Mouse (Mus musculus): ENCODE measurements around the gene Cyp4f17. TPM values are rescaled to one million over a fixed set of nuclear protein-coding genes. Genes with fewer than 3 reads are reported as not detected.

Cyp4f17 gene
- 7.2 and 13.7 TPM in 2 replicates for total RNA-seq (2012; rRNA removed)

DNA sequence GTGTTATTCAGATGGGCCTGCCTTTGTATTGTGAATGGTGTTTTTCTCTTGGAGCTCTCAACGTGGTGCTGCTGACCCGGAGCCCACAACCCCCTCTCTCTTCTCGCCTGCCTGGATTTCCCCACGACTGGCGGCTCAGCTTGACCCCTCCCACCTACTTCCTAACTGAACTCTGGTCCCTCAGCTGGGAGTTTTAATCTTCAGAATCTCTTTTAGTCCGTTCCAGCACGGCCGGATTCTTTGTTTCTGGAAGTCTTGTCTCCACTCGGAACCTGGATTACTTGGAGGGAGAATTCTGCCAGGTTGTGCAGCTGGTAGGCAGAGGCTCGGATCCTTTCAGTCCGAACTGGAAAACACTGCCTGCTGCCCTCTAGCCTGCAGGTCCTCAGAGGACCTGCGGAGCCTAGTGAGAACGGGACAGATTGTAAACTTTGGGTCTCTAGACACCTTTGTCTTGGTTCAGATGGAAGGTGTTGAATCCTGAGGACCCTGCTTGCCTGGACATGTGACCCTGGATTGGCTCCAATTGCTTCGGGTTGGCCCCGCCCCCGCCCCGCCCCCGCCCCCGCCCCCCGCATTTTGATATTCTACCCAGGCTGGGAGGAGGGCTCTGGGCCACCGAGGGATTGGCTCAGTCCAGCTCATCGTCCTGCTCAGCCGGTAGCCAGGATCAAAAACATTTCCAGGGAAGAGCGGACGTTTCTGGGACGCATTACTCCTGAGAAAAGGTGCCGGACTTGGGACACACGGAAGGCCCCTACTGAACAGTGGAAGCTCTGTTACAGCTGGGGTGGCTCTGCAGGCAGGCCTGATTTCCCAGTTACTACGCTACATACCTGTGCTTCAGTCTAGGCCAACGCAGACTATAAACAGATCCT lies at the start of gene Cyp4f17:
TSS of gene Cyp4f17 (plus strand) at position 200 of the 878 bp plus-strand sequence.
- TF ChIP-seq ZC3H11A (IDR thresholded peaks at IDR 0.05; ENCODE audit: borderline replicate concordance, low read depth, low read length) (no peak), HCFC1 (IDR thresholded peaks at IDR 0.05; ENCODE audit: borderline replicate concordance, insufficient read depth, low read length) (no peak), MAFK (IDR thresholded peaks at IDR 0.05; ENCODE audit: insufficient read depth, low read depth, low read length) (no peak), ZNF384 (IDR thresholded peaks at IDR 0.05; ENCODE audit: low read depth, low read length) (no peak), CHD2 (IDR thresholded peaks at IDR 0.05; ENCODE audit: low read depth, low read length) (no peak)
- peak within 1 kb of the TSS; percentile 83 for H3K9ac ChIP-seq (ENCODE audit: insufficient read depth, low read depth, low read length, poor library complexity, severe bottlenecking)
- H3K4me1 ChIP-seq (ENCODE audit: control insufficient read depth in 2 of 2, insufficient read depth in 2 of 2, low read length in 2 of 2, poor library complexity in 1 of 2): peaks cover 0 to 5% of the 10 kb centered on the region in 2 experiments; a peak in 1 of 4 replicates
- in situ Hi-C loops (cut with MboI; ENCODE audit: low sequenced_read_pairs in 2 of 2, unreplicated experiment in 2 of 2): no loop called here
- DNase-seq (ENCODE audit: low read depth, low spot score): peak; percentile 46
- peak within 1 kb of the TSS; percentile 95 for H3K27ac ChIP-seq (ENCODE audit: insufficient read depth, low read depth, low read length, poor library complexity, severe bottlenecking)
- H3K36me3 ChIP-seq (ENCODE audit: control insufficient read depth, insufficient read depth, low read length, poor library complexity, severe bottlenecking): no peaks in the 10 kb centered on the region
- H3K4me3 ChIP-seq (ENCODE audit: insufficient read depth in 1 of 2, low read depth in 1 of 2, low read length in 2 of 2, poor library complexity in 1 of 2, severe bottlenecking in 1 of 2): peak within 1 kb of the TSS; percentile 64 to 93
- H3K9me3 ChIP-seq (ENCODE audit: control insufficient read depth, insufficient read depth, low read depth, low read length): no peaks in the 10 kb centered on the region

DNA sequence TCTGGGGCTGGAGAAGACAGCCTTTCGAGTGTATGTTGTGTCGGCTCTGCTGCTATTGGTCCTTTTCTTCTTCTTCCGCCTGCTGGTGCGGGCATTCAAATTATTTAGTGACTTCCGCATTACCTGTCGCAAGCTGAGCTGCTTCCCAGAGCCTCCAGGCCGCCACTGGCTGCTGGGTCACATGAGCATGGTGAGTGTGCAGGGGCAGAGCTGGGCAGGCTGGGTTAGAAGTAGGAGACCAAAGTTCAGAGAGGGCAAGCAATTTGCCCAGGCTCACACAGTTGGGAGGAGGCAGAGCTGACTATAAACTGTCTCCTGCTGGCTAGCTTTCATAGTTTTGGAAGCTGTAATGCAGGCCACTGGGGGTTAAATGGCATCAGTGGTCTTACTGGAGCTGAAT lies 37.4 kb upstream of the Cyp4f17 start:
- in situ Hi-C loops (cut with MboI; ENCODE audit: low sequenced_read_pairs in 2 of 2, unreplicated experiment in 2 of 2): no loop called here
- no peak overlapping the region; a peak in 1 of 4 replicates for H3K4me3 ChIP-seq (ENCODE audit: insufficient read depth in 1 of 2, low read depth in 1 of 2, low read length in 2 of 2, poor library complexity in 1 of 2, severe bottlenecking in 1 of 2)
- H3K27ac ChIP-seq (ENCODE audit: insufficient read depth, low read depth, low read length, poor library complexity, severe bottlenecking): no peak overlapping the region
- no peak for DNase-seq (ENCODE audit: low read depth, low spot score)
- no peak overlapping the region for H3K9ac ChIP-seq (ENCODE audit: insufficient read depth, low read depth, low read length, poor library complexity, severe bottlenecking)
- no peaks in the 10 kb centered on the region for H3K4me1 ChIP-seq (ENCODE audit: control insufficient read depth in 2 of 2, insufficient read depth in 2 of 2, low read length in 2 of 2, poor library complexity in 1 of 2)
- H3K36me3 ChIP-seq (ENCODE audit: control insufficient read depth, insufficient read depth, low read length, poor library complexity, severe bottlenecking): no peaks in the 10 kb centered on the region
- TF ChIP-seq ZC3H11A (IDR thresholded peaks at IDR 0.05; ENCODE audit: borderline replicate concordance, low read depth, low read length) (no peak), MAFK (IDR thresholded peaks at IDR 0.05; ENCODE audit: insufficient read depth, low read depth, low read length) (no peak), HCFC1 (IDR thresholded peaks at IDR 0.05; ENCODE audit: borderline replicate concordance, insufficient read depth, low read length) (no peak), ZNF384 (IDR thresholded peaks at IDR 0.05; ENCODE audit: low read depth, low read length) (no peak), CHD2 (IDR thresholded peaks at IDR 0.05; ENCODE audit: low read depth, low read length) (no peak)
- no peaks in the 10 kb centered on the region for H3K9me3 ChIP-seq (ENCODE audit: control insufficient read depth, insufficient read depth, low read depth, low read length)

DNA sequence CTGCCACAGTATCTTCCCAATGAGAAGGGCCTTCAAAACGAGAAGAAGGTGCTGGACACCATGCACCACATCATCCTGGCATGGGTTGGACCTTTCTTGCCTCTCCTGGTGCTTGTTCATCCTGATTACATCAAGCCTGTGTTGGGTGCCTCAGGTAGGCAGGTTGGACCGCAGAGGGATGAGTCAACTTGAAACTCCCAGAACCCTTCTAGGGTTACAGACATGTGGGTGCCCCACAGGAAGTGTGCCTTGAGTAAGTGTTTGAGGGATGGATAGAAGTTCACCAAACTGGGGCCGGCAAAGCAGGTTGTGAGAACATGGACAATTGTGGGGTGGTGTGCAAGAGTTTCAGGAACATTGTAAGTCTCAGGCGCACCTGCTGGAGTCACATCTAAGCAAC lies 35.1 kb upstream of the Cyp4f17 start:
- no peak for DNase-seq (ENCODE audit: low read depth, low spot score)
- in situ Hi-C loops (cut with MboI; ENCODE audit: low sequenced_read_pairs in 2 of 2, unreplicated experiment in 2 of 2): no loop called here
- H3K4me1 ChIP-seq (ENCODE audit: control insufficient read depth in 2 of 2, insufficient read depth in 2 of 2, low read length in 2 of 2, poor library complexity in 1 of 2): no peaks in the 10 kb centered on the region
- no peak overlapping the region for H3K4me3 ChIP-seq (ENCODE audit: insufficient read depth in 1 of 2, low read depth in 1 of 2, low read length in 2 of 2, poor library complexity in 1 of 2, severe bottlenecking in 1 of 2)
- no peaks in the 10 kb centered on the region for H3K9me3 ChIP-seq (ENCODE audit: control insufficient read depth, insufficient read depth, low read depth, low read length)
- TF ChIP-seq CHD2 (IDR thresholded peaks at IDR 0.05; ENCODE audit: low read depth, low read length) (no peak), MAFK (IDR thresholded peaks at IDR 0.05; ENCODE audit: insufficient read depth, low read depth, low read length) (no peak), ZC3H11A (IDR thresholded peaks at IDR 0.05; ENCODE audit: borderline replicate concordance, low read depth, low read length) (no peak), HCFC1 (IDR thresholded peaks at IDR 0.05; ENCODE audit: borderline replicate concordance, insufficient read depth, low read length) (no peak), ZNF384 (IDR thresholded peaks at IDR 0.05; ENCODE audit: low read depth, low read length) (no peak)
- H3K27ac ChIP-seq (ENCODE audit: insufficient read depth, low read depth, low read length, poor library complexity, severe bottlenecking): no peak overlapping the region
- no peaks in the 10 kb centered on the region for H3K36me3 ChIP-seq (ENCODE audit: control insufficient read depth, insufficient read depth, low read length, poor library complexity, severe bottlenecking)
- no peak overlapping the region for H3K9ac ChIP-seq (ENCODE audit: insufficient read depth, low read depth, low read length, poor library complexity, severe bottlenecking)

DNA sequence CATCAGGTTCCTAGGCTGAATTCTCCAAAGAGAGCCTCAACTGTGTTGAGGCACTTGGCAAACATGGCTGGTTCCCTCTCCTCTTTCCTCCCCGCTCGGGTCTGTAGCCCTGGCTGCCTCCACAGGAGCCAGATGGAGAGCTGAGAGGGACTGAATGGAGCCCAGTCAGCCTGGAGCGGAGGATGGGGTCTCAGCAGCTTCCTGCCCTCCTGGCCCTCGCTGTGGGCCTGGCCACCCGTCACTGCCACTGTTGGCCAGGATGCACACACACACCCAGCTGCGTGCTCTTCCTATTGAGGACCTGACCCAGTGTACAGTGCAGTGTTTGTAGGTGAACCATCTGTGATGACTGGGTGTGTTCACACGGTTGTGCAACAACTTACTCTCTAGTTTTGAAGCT lies 33.7 kb upstream of the Cyp4f17 start:
- no peak for TF ChIP-seq ZNF384 (IDR thresholded peaks at IDR 0.05; ENCODE audit: low read depth, low read length)
- TF ChIP-seq CHD2 (IDR thresholded peaks at IDR 0.05; ENCODE audit: low read depth, low read length): no peak
- no peak for TF ChIP-seq MAFK (IDR thresholded peaks at IDR 0.05; ENCODE audit: insufficient read depth, low read depth, low read length)
- no peak for TF ChIP-seq ZC3H11A (IDR thresholded peaks at IDR 0.05; ENCODE audit: borderline replicate concordance, low read depth, low read length)
- TF ChIP-seq HCFC1 (IDR thresholded peaks at IDR 0.05; ENCODE audit: borderline replicate concordance, insufficient read depth, low read length): no peak
- Histone ChIP-seq H3K4me1 (ENCODE audit: control insufficient read depth in 2 of 2, insufficient read depth in 2 of 2, low read length in 2 of 2, poor library complexity in 1 of 2) (no peaks in the 10 kb centered on the region), H3K4me3 (ENCODE audit: insufficient read depth in 1 of 2, low read depth in 1 of 2, low read length in 2 of 2, poor library complexity in 1 of 2, severe bottlenecking in 1 of 2) (no peak overlapping the region), H3K9ac (ENCODE audit: insufficient read depth, low read depth, low read length, poor library complexity, severe bottlenecking) (no peak overlapping the region), H3K9me3 (ENCODE audit: control insufficient read depth, insufficient read depth, low read depth, low read length) (no peaks in the 10 kb centered on the region), H3K36me3 (ENCODE audit: control insufficient read depth, insufficient read depth, low read length, poor library complexity, severe bottlenecking) (no peaks in the 10 kb centered on the region), H3K27ac (ENCODE audit: insufficient read depth, low read depth, low read length, poor library complexity, severe bottlenecking) (no peak overlapping the region)
- in situ Hi-C loops (cut with MboI; ENCODE audit: low sequenced_read_pairs in 2 of 2, unreplicated experiment in 2 of 2): no loop called here
- DNase-seq (ENCODE audit: low read depth, low spot score): no peak

Measured in ES-E14 (cell line).